ENCODE assay signal across 8 mouse cellular contexts in the genomic region with DNA sequence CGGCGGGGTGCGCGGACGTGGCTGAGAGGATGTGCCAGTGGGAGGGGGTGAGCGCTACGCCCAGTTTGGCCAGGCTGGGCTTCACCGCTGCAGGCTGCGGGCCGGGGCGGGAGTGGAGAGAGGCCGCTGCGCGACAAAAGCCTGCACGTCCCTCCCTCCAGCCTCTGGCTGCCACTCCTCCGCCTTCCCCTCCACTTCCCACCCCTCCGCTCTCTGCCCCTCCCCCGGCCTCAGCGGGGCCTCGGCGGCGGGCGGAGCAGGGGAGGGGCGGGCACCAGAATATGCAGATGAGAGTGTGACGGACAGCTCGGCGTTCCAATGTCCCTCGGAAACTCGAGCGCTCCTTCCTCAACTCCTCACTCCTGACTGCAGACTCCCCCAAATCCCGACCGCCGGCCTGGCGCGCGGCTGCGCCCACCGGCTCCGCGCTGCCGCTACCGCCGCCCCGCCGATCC. TPM values are rescaled to one million over a fixed set of nuclear protein-coding genes. Genes with fewer than 3 reads are reported as not detected.
DNase-seq lines count a peak whose midpoint lies in the region; TF ChIP-seq lines count a peak whose summit lies in the region.

A gene (plus strand): TSS at position 359 of the 455 bp plus-strand sequence.

- no peak for TF ChIP-seq EP300 in ES-Bruce4 (IDR thresholded peaks at IDR 0.05; ENCODE audit: insufficient read depth, low read depth, low read length)

- no peaks in the 10 kb centered on the region for H3K36me3 ChIP-seq in ES-Bruce4 (ENCODE audit: control insufficient read depth, insufficient read depth, low read length, poor library complexity, severe bottlenecking)

- H3K27me3 ChIP-seq in ES-Bruce4 (ENCODE audit: control insufficient read depth, insufficient read depth, low read length, poor library complexity, severe bottlenecking): peaks cover 20% of the 10 kb centered on the region

- no peaks in the 10 kb centered on the region for H3K9me3 ChIP-seq in ES-Bruce4 (replicated peaks; ENCODE audit: control insufficient read depth, insufficient read depth, low read length, poor library complexity, severe bottlenecking)

- peaks cover 2% of the 10 kb centered on the region for H3K4me1 ChIP-seq in ES-Bruce4 (ENCODE audit: control insufficient read depth, insufficient read depth, low read length)

- intact Hi-C loops in heart, postnatal 10 days (cut with DNase I): loop anchor here (2.0 kb wide), 1 partner anchor 668 kb away; no protein-coding TSS in a partner anchor

- H3K27ac ChIP-seq in ES-Bruce4 (ENCODE audit: insufficient read depth, low read length): no peak within 1 kb of the TSS

- peak within 1 kb of the TSS; percentile 59 for H3K9ac ChIP-seq in ES-Bruce4 (ENCODE audit: low read depth, poor library complexity, severe bottlenecking)

- DNase-seq in brain, adult 2 months (ENCODE audit: low read depth, low spot score): peak; percentile 49
- DNase-seq in fibroblast of lung, adult 2 months (ENCODE audit: low read depth): peak; percentile 93
- peak; percentile 74 to 82 for DNase-seq in heart, postnatal 10 days
- peak; percentile 81 to 87 for DNase-seq in kidney, postnatal 36 days
- peak; percentile 93 for DNase-seq in mesoderm, embryonic 11.5 days (ENCODE audit: low read depth, low spot score)
- no peak for DNase-seq in layer of hippocampus, postnatal 14 days (ENCODE audit: low spot score in 2 of 2)
- no peak for DNase-seq in right cerebral cortex, postnatal 4 days

- TF ChIP-seq POLR2A in ES-Bruce4 (IDR thresholded peaks at IDR 0.05; ENCODE audit: insufficient read depth, low read length): no peak

- TF ChIP-seq CTCF in ES-Bruce4 (IDR thresholded peaks at IDR 0.05; ENCODE audit: low read depth, low read length): no peak

- peak within 1 kb of the TSS; percentile 83 for H3K4me3 ChIP-seq in ES-Bruce4 (ENCODE audit: low read depth, low read length)

RNA-seq across cellular contexts. Expression of the gene that starts here (rescaled TPM):
- 7.3 and 7.4 TPM in 2 replicates for polyA plus RNA-seq in ES-Bruce4 (2011; ENCODE audit: insufficient read depth, insufficient read length, low read depth, missing spikeins)
- total RNA-seq in heart, postnatal 10 days (2021): 1 to 10 TPM; 4.3 to 5.8 TPM
- total RNA-seq in layer of hippocampus, postnatal 14 days (2021): 1 to 10 TPM in 1 of 2 experiments, under 1 TPM in 1; 0.37 to 1.0 TPM

Comparison
In these comparisons a context has a peak if more than half of its experiments do, and no peak if none do; other contexts are left out.
1. DNase-seq: peak in brain, adult 2 months (single experiment), fibroblast of lung, adult 2 months (single experiment), heart, postnatal 10 days (2 of 2), kidney, postnatal 36 days (2 of 2) and mesoderm, embryonic 11.5 days (single experiment); none in layer of hippocampus, postnatal 14 days (0 of 2) and right cerebral cortex, postnatal 4 days (single experiment).